Mouse (Mus musculus) hindbrain, embryonic 11.5 days (tissue): ENCODE measurements at regions not wholly inside any gene's neighbourhood (a gene's known extent, or its start where the extent isn't known, plus 50 kb on each side); places are given as distances from the start of the nearest gene placed in this dataset.
A peak's percentile ranks its signal among the peaks of the same experiment; 100 is the strongest.

Experiments used
- ATAC-seq: fragments of 200-750 bp; cut with Nextera tagmentation; 2 replicates; pipeline ENCODE4 v1.8.0; 2017; ENCODE audit warnings: mild to moderate bottlenecking, moderate TSS enrichment, moderate library complexity; ENCODE audit not compliant: low FRiP score
- DNase-seq: peaks from one replicate; pipeline ENCODE4 v3.0.0-alpha.2; 2015; ENCODE audit warnings: low spot score
- H3K27ac ChIP-seq: fragments of 300-500 bp; sonication (generic); 2 replicates; pipeline ENCODE4 v1.5.1; 2014; ENCODE audit warnings: mild to moderate bottlenecking, low read depth, low read length
- H3K27me3 ChIP-seq: fragments of 300-500 bp; sonication (generic); 2 replicates; pipeline ENCODE4 v1.6.1; 2014; ENCODE audit warnings: mild to moderate bottlenecking, low read length, moderate library complexity, mixed read lengths; ENCODE audit not compliant: control insufficient read depth, insufficient read depth
- H3K36me3 ChIP-seq: fragments of 300-500 bp; sonication (generic); 2 replicates; pipeline ENCODE4 v1.6.1; 2014; ENCODE audit warnings: mild to moderate bottlenecking, low read length, moderate library complexity, mixed read lengths; ENCODE audit not compliant: control insufficient read depth, insufficient read depth
- H3K4me1 ChIP-seq: fragments of 300-500 bp; sonication (generic); replicated peaks from 2 replicates; pipeline ENCODE4 v1.6.1; 2014; ENCODE audit warnings: low read length, mixed read lengths; ENCODE audit not compliant: control insufficient read depth, insufficient read depth
- H3K4me2 ChIP-seq: fragments of 300-500 bp; sonication (generic); replicated peaks from 2 replicates; pipeline ENCODE4 v1.6.1; 2014; ENCODE audit warnings: mild to moderate bottlenecking, low read depth, low read length
- H3K4me3 ChIP-seq: fragments of 300-500 bp; sonication (generic); 2 replicates; pipeline ENCODE4 v1.5.1; 2014; ENCODE audit warnings: low read depth, low read length
- H3K9ac ChIP-seq: fragments of 300-500 bp; sonication (generic); 2 replicates; pipeline ENCODE4 v1.6.1; 2014; ENCODE audit warnings: low read depth, low read length
- H3K9me3 ChIP-seq: fragments of 300-500 bp; sonication (generic); 2 replicates; pipeline ENCODE4 v1.6.1; 2016; ENCODE audit warnings: low read length; ENCODE audit not compliant: control insufficient read depth
- WGBS: fragments of 180-500 bp; shearing (Covaris S2); extraction: QIAGEN DNeasy Blood & Tissue Kit; methylation state at CpG from one replicate; pipeline ENCODE4 v1.1.7; 2014; 5-methylcytosine and 5-hydroxymethylcytosine counted together

GRCm38 (mm10) chr8:12187366-12187765 is 91.3 kb upstream of the A230072I06Rik start:
- no peak overlapping the region for H3K9ac ChIP-seq
- no peaks in the 10 kb centered on the region for H3K36me3 ChIP-seq
- H3K4me1 ChIP-seq, result no peaks in the 10 kb centered on the region; the same call in 1 of the 2 replicates
- H3K9me3 ChIP-seq, result no peaks in the 10 kb centered on the region
- ATAC-seq (no peak), DNase-seq (no peak)
- H3K27me3 ChIP-seq, result no peaks in the 10 kb centered on the region
- H3K4me2 ChIP-seq, result no peak overlapping the region
- H3K4me3 ChIP-seq, result no peak overlapping the region
- H3K27ac ChIP-seq, result no peak overlapping the region
- 89% methylated on average over 3 of the region's 3 CpGs for WGBS

- 71% methylated on average over 5 of the region's 5 CpGs for WGBS
- H3K4me2 ChIP-seq, result no peak overlapping the region
- ATAC-seq, result no peak
Measured at GRCm38 (mm10) chr8:12188451-12188850, 90.2 kb upstream of the A230072I06Rik start.

DNA sequence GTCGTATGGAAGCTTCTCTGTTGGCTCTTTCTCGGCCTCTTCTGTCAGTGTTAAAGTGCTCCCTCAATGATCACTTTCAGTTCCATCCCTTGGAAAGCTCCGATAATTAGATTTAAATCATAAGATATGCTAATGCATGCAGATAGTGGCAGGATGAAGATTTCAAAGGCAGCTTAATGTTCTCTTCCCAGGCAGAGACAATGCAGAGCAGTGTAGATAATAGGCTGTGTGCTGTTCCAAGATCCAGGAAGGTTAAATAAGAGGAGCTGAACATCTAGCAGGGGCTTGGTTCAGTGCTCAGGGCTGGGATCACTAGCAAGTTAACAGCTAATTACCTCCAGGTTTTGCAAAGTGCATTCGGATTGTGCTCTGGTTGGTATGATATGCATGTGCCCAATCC is 89.7 kb upstream of the A230072I06Rik start:
- H3K27me3 ChIP-seq, result no peaks in the 10 kb centered on the region
- 80% methylated on average over 4 of the region's 4 CpGs for WGBS
- no peaks in the 10 kb centered on the region; the same call in 1 of the 2 replicates for H3K4me1 ChIP-seq
- H3K4me3 ChIP-seq, result no peak overlapping the region
- H3K9ac ChIP-seq, result no peak overlapping the region
- H3K4me2 ChIP-seq, result no peak overlapping the region
- no peaks in the 10 kb centered on the region for H3K36me3 ChIP-seq
- ATAC-seq (no peak), DNase-seq (no peak)
- H3K9me3 ChIP-seq, result no peaks in the 10 kb centered on the region
- no peak overlapping the region for H3K27ac ChIP-seq

More at GRCm38 (mm10) chr8:12188451-12188850, 90.2 kb upstream of the A230072I06Rik start:
- Histone ChIP-seq H3K9me3 (no peaks in the 10 kb centered on the region), H3K36me3 (no peaks in the 10 kb centered on the region), H3K4me1 (no peaks in the 10 kb centered on the region; the same call in 1 of the 2 replicates), H3K27ac (no peak overlapping the region), H3K27me3 (no peaks in the 10 kb centered on the region), H3K9ac (no peak overlapping the region), H3K4me3 (no peak overlapping the region)
- DNase-seq, result no peak

GRCm38 (mm10) chr8:12192006-12192405 is 86.6 kb upstream of the A230072I06Rik start:
- H3K4me1 ChIP-seq, result no peaks in the 10 kb centered on the region; the same call in 1 of the 2 replicates
- no peaks in the 10 kb centered on the region for H3K36me3 ChIP-seq
- H3K9me3 ChIP-seq, result no peaks in the 10 kb centered on the region
- ATAC-seq, result no peak
- WGBS, result 22% methylated on average over 8 of the region's 8 CpGs
- no peak overlapping the region for H3K4me2 ChIP-seq
- no peak overlapping the region for H3K4me3 ChIP-seq
- H3K27me3 ChIP-seq, result no peaks in the 10 kb centered on the region
- no peak overlapping the region for H3K9ac ChIP-seq
- peak; percentile 53 for DNase-seq
- no peak overlapping the region for H3K27ac ChIP-seq

DNA sequence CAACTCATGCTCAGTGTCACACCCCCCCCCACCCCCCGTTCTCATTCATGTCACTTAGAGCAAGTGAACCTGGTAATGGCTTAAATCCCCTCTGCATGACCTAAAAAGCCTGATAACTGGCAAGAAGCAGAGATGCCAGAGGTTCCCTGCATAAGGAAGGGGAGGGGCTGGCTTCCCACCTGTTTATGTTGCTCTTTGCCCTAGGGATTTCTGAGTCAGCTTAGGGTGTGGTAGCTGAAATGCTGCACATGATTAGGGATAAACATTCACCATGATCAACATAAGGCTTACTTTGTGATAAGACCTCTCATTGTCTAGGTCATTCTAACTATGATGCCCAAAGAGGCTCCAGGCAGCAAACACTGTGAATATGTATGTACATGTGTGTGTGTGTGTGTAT is 72.7 kb upstream of the A230072I06Rik start:
- 0 out of 2 replicates have a peak, but pooled peaks cover 5% of the 10 kb centered on the region for H3K27me3 ChIP-seq
- peaks cover 4% of the 10 kb centered on the region; the same call in 1 of the 2 replicates for H3K4me1 ChIP-seq
- no peaks in the 10 kb centered on the region for H3K9me3 ChIP-seq
- ATAC-seq (no peak), DNase-seq (no peak)
- no peak overlapping the region for H3K4me3 ChIP-seq
- no peak overlapping the region for H3K27ac ChIP-seq
- H3K4me2 ChIP-seq, result no peak overlapping the region
- WGBS, result 80% methylated on average over 1 of the region's 1 CpGs
- H3K36me3 ChIP-seq, result no peaks in the 10 kb centered on the region
- no peak overlapping the region for H3K9ac ChIP-seq

- WGBS, result 71% methylated on average over 3 of the region's 3 CpGs
- Histone ChIP-seq H3K27me3 (0 out of 2 replicates have a peak, but pooled peaks cover 7% of the 10 kb centered on the region), H3K9me3 (no peaks in the 10 kb centered on the region), H3K4me1 (peaks cover 4% of the 10 kb centered on the region; the same call in 1 of the 2 replicates), H3K4me2 (no peak overlapping the region), H3K36me3 (no peaks in the 10 kb centered on the region), H3K27ac (no peak overlapping the region), H3K4me3 (no peak overlapping the region), H3K9ac (no peak overlapping the region)
- ATAC-seq (no peak), DNase-seq (peak; percentile 34)
Measured at GRCm38 (mm10) chr8:12207412-12207811, 71.2 kb upstream of the A230072I06Rik start.

- ATAC-seq, result no peak
- DNase-seq, result no peak
- Histone ChIP-seq H3K27me3 (0 out of 2 replicates have a peak, but pooled peaks cover 2% of the 10 kb centered on the region), H3K27ac (no peak overlapping the region), H3K4me1 (0 out of 2 replicates have a peak, but pooled peaks cover 2% of the 10 kb centered on the region), H3K9ac (no peak overlapping the region), H3K4me3 (no peak overlapping the region), H3K36me3 (no peaks in the 10 kb centered on the region), H3K9me3 (no peaks in the 10 kb centered on the region), H3K4me2 (no peak overlapping the region)
- 72% methylated on average over 7 of the region's 7 CpGs for WGBS
Measured at GRCm38 (mm10) chr8:12213774-12214173, 64.8 kb upstream of the A230072I06Rik start.

GRCm38 (mm10) chr8:12214205-12215019 is 64.2 kb upstream of the A230072I06Rik start:
- 0 out of 2 replicates have a peak, but pooled peaks cover 2% of the 10 kb centered on the region for H3K27me3 ChIP-seq
- no peak for ATAC-seq
- H3K9me3 ChIP-seq, result no peaks in the 10 kb centered on the region
- DNase-seq, result no peak
- no peak overlapping the region for H3K4me2 ChIP-seq
- no peaks in the 10 kb centered on the region for H3K36me3 ChIP-seq
- no peak overlapping the region for H3K4me3 ChIP-seq
- 53% methylated on average over 24 of the region's 24 CpGs for WGBS
- no peak overlapping the region for H3K27ac ChIP-seq
- no peak overlapping the region for H3K9ac ChIP-seq
- 0 out of 2 replicates have a peak, but pooled peaks cover 2% of the 10 kb centered on the region for H3K4me1 ChIP-seq

DNA sequence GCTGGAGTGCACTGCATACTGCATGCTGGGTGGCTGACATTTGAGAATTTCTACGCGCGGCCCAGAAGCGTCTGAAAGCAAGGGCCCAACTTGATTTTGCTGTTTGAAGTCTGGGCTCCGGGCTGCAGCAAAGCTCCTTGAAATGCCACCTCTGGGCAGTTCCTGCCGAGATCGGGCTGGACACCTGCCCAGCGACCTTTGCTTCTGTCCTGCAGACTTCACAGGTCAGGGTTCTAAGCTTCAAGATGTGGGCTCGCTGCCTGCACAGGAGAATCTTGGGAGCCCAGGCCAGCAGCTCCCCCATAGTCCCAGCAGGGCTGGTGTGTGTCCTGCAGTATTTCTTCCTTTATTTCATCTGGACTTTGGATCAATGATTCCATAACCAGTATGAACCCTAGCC is 57.1 kb upstream of the A230072I06Rik start:
- WGBS, result 78% methylated on average over 9 of the region's 9 CpGs
- no peak overlapping the region for H3K4me3 ChIP-seq
- no peaks in the 10 kb centered on the region for H3K4me1 ChIP-seq
- no peak overlapping the region for H3K4me2 ChIP-seq
- H3K36me3 ChIP-seq, result no peaks in the 10 kb centered on the region
- H3K9ac ChIP-seq, result no peak overlapping the region
- H3K9me3 ChIP-seq, result no peaks in the 10 kb centered on the region
- no peaks in the 10 kb centered on the region for H3K27me3 ChIP-seq
- H3K27ac ChIP-seq, result no peak overlapping the region
- no peak for DNase-seq
- ATAC-seq, result no peak
